ENCODE assay signal across 8 mouse cellular contexts in genomic region chr3:85917600-85917999, GRCm38 (mm10). TPM values are rescaled to one million over a fixed set of nuclear protein-coding genes. Genes with fewer than 3 reads are reported as not detected.
DNase-seq lines count a peak whose midpoint lies in the region; ATAC-seq and TF ChIP-seq lines count a peak whose summit lies in the region.

No protein-coding gene starts in this region.

- H3K27me3 ChIP-seq in hindbrain, postnatal 0 days (ENCODE audit: insufficient read depth, low read length), result no peaks in the 10 kb centered on the region

- H3K27ac ChIP-seq in gastrocnemius, adult 2 months, result no peak overlapping the region
- H3K27ac ChIP-seq in hindbrain, postnatal 0 days, result no peak overlapping the region

- no peaks in the 10 kb centered on the region for H3K4me1 ChIP-seq in hindbrain, postnatal 0 days (ENCODE audit: insufficient read depth, low read length)

- 9% methylated on average over 4 of the region's 4 CpGs for WGBS in hindbrain, postnatal 0 days

- H3K9ac ChIP-seq in hindbrain, postnatal 0 days (replicated peaks; ENCODE audit: low read length), result no peak overlapping the region

- no peak for ATAC-seq in hindbrain, postnatal 0 days

- peak; percentile 44 for DNase-seq in gastrocnemius, adult 2 months
- DNase-seq in gastrocnemius, adult 8-10 months (ENCODE audit: low spot score in 2 of 2), result no peak
- DNase-seq in ovary, postnatal 36 days (ENCODE audit: low spot score), result peak; percentile 24
- no peak for DNase-seq in ovary, postnatal 10 days (ENCODE audit: low spot score)
- DNase-seq in cerebellum, adult 18-20 months, result peak; percentile 35 to 54
- DNase-seq in hindbrain, postnatal 0 days (ENCODE audit: low spot score), result peak; percentile 78
- DNase-seq in lung, postnatal 10 days, result peak; percentile 39
- no peak for DNase-seq in thymus, postnatal 36 days

- H3K4me3 ChIP-seq in gastrocnemius, adult 2 months, result no peak overlapping the region
- H3K4me3 ChIP-seq in hindbrain, postnatal 0 days (ENCODE audit: low read length), result no peak overlapping the region

- H3K36me3 ChIP-seq in hindbrain, postnatal 0 days (ENCODE audit: insufficient read depth, low read length), result no peaks in the 10 kb centered on the region

- intact Hi-C loops in gastrocnemius, adult 2 months (cut with DNase I), result loop anchor here (1.0 to 5.0 kb wide), 2 partner anchors 210 to 230 kb away; no protein-coding TSS in a partner anchor

- TF ChIP-seq CTCF in gastrocnemius, adult 2 months (IDR thresholded peaks at IDR 0.05), result peak; percentile 80
- TF ChIP-seq CTCF in hindbrain, postnatal 0 days (IDR thresholded peaks at IDR 0.05; ENCODE audit: low read depth), result peak; percentile 78

- no peaks in the 10 kb centered on the region for H3K9me3 ChIP-seq in hindbrain, postnatal 0 days (ENCODE audit: low read length)

- no peak overlapping the region for H3K4me2 ChIP-seq in hindbrain, postnatal 0 days (ENCODE audit: low read depth, low read length)

RNA-seq across cellular contexts. Expression of gene Gm37240, which starts 30.3 kb away (rescaled TPM):
- total RNA-seq in gastrocnemius, adult 2 months (2021), result 10 to 100 TPM; 34.5 to 37.4 TPM
- total RNA-seq in gastrocnemius, adult 8-10 months (2022), result 10 to 100 TPM; 29.7 to 37.8 (median 36.6) TPM
- 0.14 TPM in 1 of 2 replicates, not detected in the other for total RNA-seq in hindbrain, postnatal 0 days (2014; rRNA removed)
- 1.00 and 1.5 TPM in 2 replicates for polyA plus RNA-seq in hindbrain, postnatal 0 days (2015; fragmentation: Nextera tagmentation; extraction: Ambion mirVana)

RNA-seq across cellular contexts. Expression of gene Glt28d2, which starts 30.3 kb away (rescaled TPM):
- total RNA-seq in gastrocnemius, adult 2 months (2021), result 1 to 10 TPM; 8.0 to 9.4 TPM
- total RNA-seq in gastrocnemius, adult 8-10 months (2022), result 1 to 10 TPM; 5.6 to 8.9 (median 5.8) TPM
- total RNA-seq in hindbrain, postnatal 0 days (2014; rRNA removed), result 0.37 TPM in 1 of 2 replicates, not detected in the other
- polyA plus RNA-seq in hindbrain, postnatal 0 days (2015; fragmentation: Nextera tagmentation; extraction: Ambion mirVana), result 0.34 and 0.43 TPM in 2 replicates

RNA-seq across cellular contexts. Expression of gene Sh3d19, which starts 53.3 kb away (rescaled TPM):
- 10 to 100 TPM; 12.5 to 13.2 TPM for total RNA-seq in gastrocnemius, adult 2 months (2021)
- 1 to 10 TPM; 4.5 to 9.7 (median 7.4) TPM for total RNA-seq in gastrocnemius, adult 8-10 months (2022)
- 23.7 and 31.1 TPM in 2 replicates for total RNA-seq in hindbrain, postnatal 0 days (2014; rRNA removed)
- 14.0 and 16.3 TPM in 2 replicates for polyA plus RNA-seq in hindbrain, postnatal 0 days (2015; fragmentation: Nextera tagmentation; extraction: Ambion mirVana)

Comparison
In these comparisons a context has a peak if more than half of its experiments do, and no peak if none do; other contexts are left out.
1. DNase-seq: peak in gastrocnemius, adult 2 months (single experiment), ovary, postnatal 36 days (single experiment), cerebellum, adult 18-20 months (2 of 2), hindbrain, postnatal 0 days (single experiment) and lung, postnatal 10 days (single experiment); none in gastrocnemius, adult 8-10 months (0 of 2), ovary, postnatal 10 days (single experiment) and thymus, postnatal 36 days (0 of 2).
2. RNA of gene Gm37240, which starts 30.3 kb away (total RNA-seq): 29.7 to 37.8 TPM in gastrocnemius, adult 8-10 months and 34.5 to 37.4 TPM in gastrocnemius, adult 2 months; 0.14 TPM in hindbrain, postnatal 0 days; every median in the first group is over 10 times any median in the second.